Mouse (Mus musculus): ENCODE results near the gene Git2.

DNA sequence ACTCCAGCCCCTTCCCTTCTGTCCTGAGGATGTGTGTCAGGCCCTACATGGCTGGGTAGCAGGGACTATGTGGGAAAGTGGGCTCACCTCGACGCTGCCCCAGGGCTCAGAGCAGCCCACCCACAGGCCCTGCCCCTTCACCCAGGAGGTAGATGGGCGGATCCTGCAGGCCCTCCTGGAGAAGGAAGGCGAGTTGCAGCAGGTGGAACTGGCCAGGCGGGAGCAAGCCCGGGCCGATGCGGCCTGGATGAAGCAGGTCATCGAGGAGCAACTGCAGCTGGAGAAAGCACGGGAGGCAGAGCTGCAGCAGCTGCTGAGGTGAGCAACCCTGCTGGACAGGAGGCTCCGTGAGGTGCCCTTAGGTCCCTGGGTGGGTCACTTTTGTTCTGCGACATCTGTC is 58.0 kb downstream of the Git2 start:
- TF ChIP-seq CTCF (IDR thresholded peaks at IDR 0.05) (no peak), EP300 (IDR thresholded peaks at IDR 0.05) (no peak)
